Mouse (Mus musculus) hindbrain, embryonic 11.5 days (tissue): ENCODE data around the gene Hrk. TPM values are rescaled to one million over a fixed set of nuclear protein-coding genes. Genes with fewer than 3 reads are reported as not detected.

ENCODE experiments used
- ATAC-seq: fragments of 200-750 bp; cut with Nextera tagmentation; 2 replicates; pipeline ENCODE4 v1.8.0; 2017; ENCODE audit warnings: mild to moderate bottlenecking, moderate TSS enrichment, moderate library complexity; ENCODE audit not compliant: low FRiP score
- DNase-seq: peaks from one replicate; pipeline ENCODE4 v3.0.0-alpha.2; 2015; ENCODE audit warnings: low spot score
- H3K27ac ChIP-seq: fragments of 300-500 bp; sonication (generic); 2 replicates; pipeline ENCODE4 v1.5.1; 2014; ENCODE audit warnings: mild to moderate bottlenecking, low read depth, low read length
- H3K27me3 ChIP-seq: fragments of 300-500 bp; sonication (generic); 2 replicates; pipeline ENCODE4 v1.6.1; 2014; ENCODE audit warnings: mild to moderate bottlenecking, low read length, moderate library complexity, mixed read lengths; ENCODE audit not compliant: control insufficient read depth, insufficient read depth
- H3K36me3 ChIP-seq: fragments of 300-500 bp; sonication (generic); 2 replicates; pipeline ENCODE4 v1.6.1; 2014; ENCODE audit warnings: mild to moderate bottlenecking, low read length, moderate library complexity, mixed read lengths; ENCODE audit not compliant: control insufficient read depth, insufficient read depth
- H3K4me1 ChIP-seq: fragments of 300-500 bp; sonication (generic); replicated peaks from 2 replicates; pipeline ENCODE4 v1.6.1; 2014; ENCODE audit warnings: low read length, mixed read lengths; ENCODE audit not compliant: control insufficient read depth, insufficient read depth
- H3K4me2 ChIP-seq: fragments of 300-500 bp; sonication (generic); replicated peaks from 2 replicates; pipeline ENCODE4 v1.6.1; 2014; ENCODE audit warnings: mild to moderate bottlenecking, low read depth, low read length
- H3K4me3 ChIP-seq: fragments of 300-500 bp; sonication (generic); 2 replicates; pipeline ENCODE4 v1.5.1; 2014; ENCODE audit warnings: low read depth, low read length
- H3K9ac ChIP-seq: fragments of 300-500 bp; sonication (generic); 2 replicates; pipeline ENCODE4 v1.6.1; 2014; ENCODE audit warnings: low read depth, low read length
- H3K9me3 ChIP-seq: fragments of 300-500 bp; sonication (generic); 2 replicates; pipeline ENCODE4 v1.6.1; 2016; ENCODE audit warnings: low read length; ENCODE audit not compliant: control insufficient read depth
- WGBS: fragments of 180-500 bp; shearing (Covaris S2); extraction: QIAGEN DNeasy Blood & Tissue Kit; methylation state at CpG from one replicate; pipeline ENCODE4 v1.1.7; 2014; 5-methylcytosine and 5-hydroxymethylcytosine counted together
- polyA plus RNA-seq: library from polyadenylated mRNA; unstranded; fragments of >200 nt; fragmentation: Nextera tagmentation; extraction: Ambion mirVana; gene quantifications from 2 replicates; pipeline ENCODE4 v1.2.1, GENCODE M21; 2014

Hrk gene
- 0.68 and 0.90 TPM in 2 replicates for polyA plus RNA-seq

- H3K4me1 ChIP-seq: no peaks in the 10 kb centered on the region
- H3K36me3 ChIP-seq: no peaks in the 10 kb centered on the region
- ATAC-seq: no peak
- H3K9ac ChIP-seq: no peak within 1 kb of the TSS
- no peaks in the 10 kb centered on the region for H3K9me3 ChIP-seq
- H3K4me2 ChIP-seq: no peak within 1 kb of the TSS
- WGBS: 70% methylated on average over 12 of the region's 12 CpGs
- H3K27ac ChIP-seq: no peak within 1 kb of the TSS
- H3K27me3 ChIP-seq: peaks cover 23% of the 10 kb centered on the region
- no peak within 1 kb of the TSS for H3K4me3 ChIP-seq
- DNase-seq: no peak
Measured at GRCm38 (mm10) chr5:118164581-118164980, at the start of gene Hrk. Gene Hrk, plus strand, starts transcription at chr5:118164648.

- no peak overlapping the region for H3K4me2 ChIP-seq
- peak overlapping the region; percentile 59; the same call in 1 of the 2 replicates for H3K27ac ChIP-seq
Measured at GRCm38 (mm10) chr5:118118351-118118750, 46.1 kb upstream of the Hrk start.

GRCm38 (mm10) chr5:118118922-118119321 lies 45.5 kb upstream of the Hrk start:
- Histone ChIP-seq H3K4me3 (no peak overlapping the region), H3K9ac (peak overlapping the region; percentile 23; the same call in 1 of the 2 replicates), H3K4me1 (no peaks in the 10 kb centered on the region), H3K27me3 (no peaks in the 10 kb centered on the region), H3K27ac (peak overlapping the region; percentile 59; the same call in 1 of the 2 replicates), H3K4me2 (no peak overlapping the region), H3K9me3 (no peaks in the 10 kb centered on the region), H3K36me3 (no peaks in the 10 kb centered on the region)
- 87% methylated on average over 5 of the region's 5 CpGs for WGBS
- DNase-seq (no peak), ATAC-seq (no peak)

More at GRCm38 (mm10) chr5:118118351-118118750, 46.1 kb upstream of the Hrk start:
- H3K9ac ChIP-seq: peak overlapping the region; percentile 23; the same call in 1 of the 2 replicates
- H3K27me3 ChIP-seq: no peaks in the 10 kb centered on the region
- no peak for ATAC-seq
- no peaks in the 10 kb centered on the region for H3K4me1 ChIP-seq
- no peak for DNase-seq
- no peaks in the 10 kb centered on the region for H3K9me3 ChIP-seq
- no peak overlapping the region for H3K4me3 ChIP-seq
- 87% methylated on average over 3 of the region's 3 CpGs for WGBS
- no peaks in the 10 kb centered on the region for H3K36me3 ChIP-seq

GRCm38 (mm10) chr5:118120670-118121069 lies 43.8 kb upstream of the Hrk start:
- no peaks in the 10 kb centered on the region for H3K36me3 ChIP-seq
- H3K4me3 ChIP-seq: no peak overlapping the region
- WGBS: 43% methylated on average over 2 of the region's 2 CpGs
- no peak overlapping the region for H3K4me2 ChIP-seq
- no peaks in the 10 kb centered on the region for H3K27me3 ChIP-seq
- no peak overlapping the region for H3K9ac ChIP-seq
- no peak for ATAC-seq
- no peak overlapping the region for H3K27ac ChIP-seq
- DNase-seq: no peak
- H3K4me1 ChIP-seq: no peaks in the 10 kb centered on the region
- H3K9me3 ChIP-seq: no peaks in the 10 kb centered on the region

- no peaks in the 10 kb centered on the region for H3K9me3 ChIP-seq
- H3K4me2 ChIP-seq: no peak overlapping the region
- no peak overlapping the region for H3K4me3 ChIP-seq
- no peaks in the 10 kb centered on the region for H3K36me3 ChIP-seq
- no peaks in the 10 kb centered on the region for H3K27me3 ChIP-seq
- H3K4me1 ChIP-seq: no peaks in the 10 kb centered on the region
- H3K27ac ChIP-seq: no peak overlapping the region
- 93% methylated on average over 4 of the region's 4 CpGs for WGBS
- ATAC-seq (no peak), DNase-seq (no peak)
- H3K9ac ChIP-seq: no peak overlapping the region
Measured at GRCm38 (mm10) chr5:118121928-118122327, 42.5 kb upstream of the Hrk start.

GRCm38 (mm10) chr5:118123096-118123495 lies 41.4 kb upstream of the Hrk start:
- no peak overlapping the region for H3K27ac ChIP-seq
- H3K9ac ChIP-seq: no peak overlapping the region
- H3K9me3 ChIP-seq: no peaks in the 10 kb centered on the region
- H3K36me3 ChIP-seq: 0 out of 2 replicates have a peak, but pooled peaks cover 2% of the 10 kb centered on the region
- no peak overlapping the region for H3K4me2 ChIP-seq
- H3K27me3 ChIP-seq: no peaks in the 10 kb centered on the region
- H3K4me1 ChIP-seq: no peaks in the 10 kb centered on the region
- no peak overlapping the region for H3K4me3 ChIP-seq
- ATAC-seq (no peak), DNase-seq (no peak)
- WGBS: 55% methylated on average over 10 of the region's 10 CpGs

- 82% methylated on average over 4 of the region's 4 CpGs for WGBS
- no peaks in the 10 kb centered on the region for H3K27me3 ChIP-seq
- H3K9ac ChIP-seq: no peak overlapping the region
- DNase-seq (no peak), ATAC-seq (no peak)
- no peak overlapping the region for H3K4me3 ChIP-seq
- no peak overlapping the region for H3K4me2 ChIP-seq
- no peaks in the 10 kb centered on the region for H3K9me3 ChIP-seq
- no peaks in the 10 kb centered on the region for H3K4me1 ChIP-seq
- no peak overlapping the region for H3K27ac ChIP-seq
- H3K36me3 ChIP-seq: peaks cover 6% of the 10 kb centered on the region; the same call in 1 of the 2 replicates
Measured at GRCm38 (mm10) chr5:118126671-118127070, 37.8 kb upstream of the Hrk start.

- no peak overlapping the region for H3K9ac ChIP-seq
- no peaks in the 10 kb centered on the region for H3K27me3 ChIP-seq
- DNase-seq (no peak), ATAC-seq (no peak)
- H3K4me1 ChIP-seq: no peaks in the 10 kb centered on the region
- H3K9me3 ChIP-seq: no peaks in the 10 kb centered on the region
- no peak overlapping the region for H3K27ac ChIP-seq
- H3K36me3 ChIP-seq: peaks cover 6% of the 10 kb centered on the region; the same call in 1 of the 2 replicates
- WGBS: 90% methylated on average over 6 of the region's 6 CpGs
- H3K4me2 ChIP-seq: no peak overlapping the region
- no peak overlapping the region for H3K4me3 ChIP-seq
Measured at GRCm38 (mm10) chr5:118128208-118128607, 36.2 kb upstream of the Hrk start.

GRCm38 (mm10) chr5:118128651-118129050 lies 35.8 kb upstream of the Hrk start:
- H3K9me3 ChIP-seq: no peaks in the 10 kb centered on the region
- no peaks in the 10 kb centered on the region for H3K27me3 ChIP-seq
- no peak overlapping the region for H3K9ac ChIP-seq
- H3K27ac ChIP-seq: no peak overlapping the region
- ATAC-seq (no peak), DNase-seq (no peak)
- H3K4me3 ChIP-seq: no peak overlapping the region
- WGBS: 82% methylated on average over 9 of the region's 9 CpGs
- H3K36me3 ChIP-seq: peaks cover 6% of the 10 kb centered on the region; the same call in 1 of the 2 replicates
- no peak overlapping the region for H3K4me2 ChIP-seq
- H3K4me1 ChIP-seq: no peaks in the 10 kb centered on the region
